ENCODE assay signal across 7 mouse cellular contexts in the genomic region with DNA sequence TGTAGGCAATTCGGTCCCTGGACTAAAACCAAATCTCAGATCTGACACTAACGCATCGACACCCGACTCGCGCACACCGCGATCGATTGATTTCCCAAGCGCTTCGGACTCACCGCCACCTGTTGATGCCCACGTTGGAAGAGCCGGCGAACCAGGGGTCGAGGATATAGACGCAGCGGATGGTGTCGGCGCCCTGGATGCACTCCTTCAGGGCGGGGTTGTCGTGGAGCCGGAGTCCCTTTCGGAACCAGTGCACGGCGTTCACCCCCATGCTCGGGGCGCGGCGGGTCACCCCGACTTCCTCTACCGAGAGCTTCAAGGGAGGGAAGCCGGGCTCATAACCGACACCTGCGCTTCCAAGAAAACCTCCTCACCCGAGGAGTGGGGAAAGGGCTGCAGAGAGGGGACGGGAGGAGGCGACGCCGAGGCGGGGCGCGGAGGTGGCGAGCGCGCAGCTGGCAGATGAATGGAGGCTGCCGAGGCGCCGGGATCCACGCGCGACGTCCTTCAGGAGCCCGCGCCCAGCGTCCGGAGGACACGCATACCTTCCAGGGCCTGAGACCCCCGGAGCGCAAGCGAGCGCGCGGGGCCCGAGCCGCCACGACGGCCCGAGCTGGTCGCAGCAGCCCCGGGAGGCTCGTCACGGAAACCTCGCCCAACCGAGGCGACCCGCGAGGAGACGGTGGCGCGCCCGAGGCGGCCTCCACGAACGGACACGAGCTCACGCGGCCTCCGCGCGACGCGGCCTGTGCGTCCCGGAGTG. TPM values are rescaled to one million over a fixed set of nuclear protein-coding genes. Genes with fewer than 3 reads are reported as not detected.
DNase-seq lines count a peak whose midpoint lies in the region; ATAC-seq and TF ChIP-seq lines count a peak whose summit lies in the region.

No protein-coding gene starts in this region.

- H3K4me3 ChIP-seq in forebrain, postnatal 0 days (ENCODE audit: low read depth, low read length), result peak overlapping the region; percentile 83
- peak overlapping the region; percentile 90 for H3K4me3 ChIP-seq in hindbrain, embryonic 10.5 days

- H3K27me3 ChIP-seq in forebrain, postnatal 0 days (ENCODE audit: insufficient read depth, low read length), result no peaks in the 10 kb centered on the region
- no peaks in the 10 kb centered on the region for H3K27me3 ChIP-seq in hindbrain, embryonic 10.5 days (ENCODE audit: insufficient read depth, poor library complexity, severe bottlenecking)

- no peaks in the 10 kb centered on the region for H3K36me3 ChIP-seq in forebrain, postnatal 0 days (ENCODE audit: insufficient read depth)
- no peaks in the 10 kb centered on the region for H3K36me3 ChIP-seq in hindbrain, embryonic 10.5 days

- H3K4me1 ChIP-seq in forebrain, postnatal 0 days (ENCODE audit: insufficient read depth), result no peaks in the 10 kb centered on the region
- H3K4me1 ChIP-seq in hindbrain, embryonic 10.5 days (replicated peaks), result peaks cover 15% of the 10 kb centered on the region

- intact Hi-C loops in left cerebral cortex, postnatal 25 days (cut with DNase I), result no loop called here

- peak overlapping the region; percentile 94 for H3K27ac ChIP-seq in forebrain, postnatal 0 days (ENCODE audit: low read depth, low read length)
- H3K27ac ChIP-seq in hindbrain, embryonic 10.5 days, result peak overlapping the region; percentile 97

- peak overlapping the region; percentile 95 for H3K4me2 ChIP-seq in forebrain, postnatal 0 days (ENCODE audit: low read depth)

- TF ChIP-seq CTCF in forebrain, postnatal 0 days (IDR thresholded peaks at IDR 0.05; ENCODE audit: low read depth), result no peak

- 3% methylated on average over 87 of the region's 95 CpGs for WGBS in forebrain, postnatal 0 days
- under 1% methylated on average over 95 of the region's 95 CpGs for WGBS in hindbrain, embryonic 10.5 days

- peak overlapping the region; percentile 74 for H3K9ac ChIP-seq in forebrain, postnatal 0 days

- ATAC-seq in forebrain, postnatal 0 days, result peak; percentile 28
- peak; percentile 3; the same call in 1 of the 2 replicates for ATAC-seq in megakaryocyte-erythroid progenitor cell, adult 5-6 weeks (replicated peaks; ENCODE audit: low FRiP score, low TSS enrichment, poor library complexity, severe bottlenecking)

- H3K9me3 ChIP-seq in forebrain, postnatal 0 days (ENCODE audit: low read length), result no peaks in the 10 kb centered on the region
- no peaks in the 10 kb centered on the region for H3K9me3 ChIP-seq in hindbrain, embryonic 10.5 days

- DNase-seq in T-cell, adult 2 months (ENCODE audit: low spot score), result peak; percentile 68
- DNase-seq in cerebellum, adult 18-20 months, result peak; percentile 48 to 63
- DNase-seq in forebrain, postnatal 0 days, result no peak
- peak; percentile 38 for DNase-seq in hindbrain, embryonic 10.5 days (ENCODE audit: low spot score)
- peak; percentile 34 to 52 for DNase-seq in left cerebral cortex, postnatal 25 days (ENCODE audit: low spot score in 2 of 2)
- DNase-seq in right cerebral cortex, postnatal 36 days (ENCODE audit: low spot score in 2 of 2), result peak; percentile 11 to 25

RNA-seq across cellular contexts. Expression of gene Cry1, which starts 0.5 kb away (rescaled TPM):
- total RNA-seq in forebrain, postnatal 0 days (2014; rRNA removed), result 22.7 and 24.3 TPM in 2 replicates
- 23.3 and 29.7 TPM in 2 replicates for polyA plus RNA-seq in forebrain, postnatal 0 days (2015; fragmentation: Nextera tagmentation; extraction: Ambion mirVana)
- polyA plus RNA-seq in hindbrain, embryonic 10.5 days (2016; fragmentation: Nextera tagmentation; extraction: Ambion mirVana), result 28.2 and 35.7 TPM in 2 replicates
- 10 to 100 TPM; 18.6 to 19.5 TPM for total RNA-seq in left cerebral cortex, postnatal 25 days (2021)
- 5.5 and 8.6 TPM in 2 replicates for total RNA-seq in megakaryocyte-erythroid progenitor cell, adult 5-6 weeks (2014; fragmentation: Nextera tagmentation)
- 7.3 and 9.6 TPM in 2 replicates for total RNA-seq in megakaryocyte-erythroid progenitor cell, adult 5-6 weeks (2017)

RNA-seq across cellular contexts. Expression of gene Mterf2, which starts 56.6 kb away (rescaled TPM):
- total RNA-seq in forebrain, postnatal 0 days (2014; rRNA removed), result 23.6 and 29.0 TPM in 2 replicates
- 18.7 and 20.3 TPM in 2 replicates for polyA plus RNA-seq in forebrain, postnatal 0 days (2015; fragmentation: Nextera tagmentation; extraction: Ambion mirVana)
- polyA plus RNA-seq in hindbrain, embryonic 10.5 days (2016; fragmentation: Nextera tagmentation; extraction: Ambion mirVana), result 26.7 and 28.1 TPM in 2 replicates
- 10 to 100 TPM; 14.8 to 17.3 TPM for total RNA-seq in left cerebral cortex, postnatal 25 days (2021)
- total RNA-seq in megakaryocyte-erythroid progenitor cell, adult 5-6 weeks (2014; fragmentation: Nextera tagmentation), result 5.1 and 5.7 TPM in 2 replicates
- 11.2 and 26.8 TPM in 2 replicates for total RNA-seq in megakaryocyte-erythroid progenitor cell, adult 5-6 weeks (2017)
